Mouse (Mus musculus): ENCODE results near the gene Stard3. TPM values are rescaled to one million over a fixed set of nuclear protein-coding genes. Genes with fewer than 3 reads are reported as not detected.

Stard3 gene
- polyA plus RNA-seq, 1 experiment from 2014 or later: 41.5 TPM

- Histone ChIP-seq H3K36me3 (ENCODE audit: control insufficient read depth, insufficient read depth, low read length) (no peaks in the 10 kb centered on the region), H3K27me3 (ENCODE audit: control insufficient read depth, insufficient read depth, low read length) (no peaks in the 10 kb centered on the region), H3K27ac (ENCODE audit: low read depth, low read length) (no peak overlapping the region), H3K4me3 (ENCODE audit: low read depth, low read length) (no peak overlapping the region), H3K4me1 (ENCODE audit: control insufficient read depth, insufficient read depth, low read length) (no peaks in the 10 kb centered on the region), H3K9me3 (ENCODE audit: control insufficient read depth, low read length) (no peaks in the 10 kb centered on the region), H3K9ac (ENCODE audit: low read length) (no peak overlapping the region), H3K4me2 (no peak overlapping the region)
- DNase-seq (ENCODE audit: low spot score, missing footprints) (no peak), ATAC-seq (ENCODE audit: low FRiP score) (no peak)
- WGBS: 91% methylated on average over 5 of the region's 5 CpGs
These were observed 70.3 kb downstream of the Stard3 start for GRCm38 (mm10) chr11:98428436-98428835.

Other genes starting within 250 kb of the Stard3 start
- 23.4 and 24.9 TPM in 2 replicates for gene Fbxl20, start 208.0 kb upstream of the Stard3 start, polyA plus RNA-seq (2014; fragmentation: Nextera tagmentation; extraction: Ambion mirVana)
- gene Med1, start 165.1 kb upstream of the Stard3 start, polyA plus RNA-seq (2014; fragmentation: Nextera tagmentation; extraction: Ambion mirVana): 78.4 and 80.5 TPM in 2 replicates
- 11.1 and 12.1 TPM in 2 replicates for gene Cdk12, start 155.3 kb upstream of the Stard3 start, polyA plus RNA-seq (2014; fragmentation: Nextera tagmentation; extraction: Ambion mirVana)
- gene Neurod2, start 28.7 kb upstream of the Stard3 start, polyA plus RNA-seq (2014; fragmentation: Nextera tagmentation; extraction: Ambion mirVana): 0.15 and 0.17 TPM in 2 replicates
- 0.78 and 0.91 TPM in 2 replicates for gene Ppp1r1b, start 10.0 kb upstream of the Stard3 start, polyA plus RNA-seq (2014; fragmentation: Nextera tagmentation; extraction: Ambion mirVana)
- gene Tcap, start 25.4 kb downstream of the Stard3 start, polyA plus RNA-seq (2014; fragmentation: Nextera tagmentation; extraction: Ambion mirVana): not detected in 2 replicates
- gene Pnmt, start 28.1 kb downstream of the Stard3 start, polyA plus RNA-seq (2014; fragmentation: Nextera tagmentation; extraction: Ambion mirVana): not detected in 2 replicates
- gene Pgap3, start 42.1 kb downstream of the Stard3 start, polyA plus RNA-seq (2014; fragmentation: Nextera tagmentation; extraction: Ambion mirVana): 5.6 and 5.7 TPM in 2 replicates
- gene Erbb2, start 54.1 kb downstream of the Stard3 start, polyA plus RNA-seq (2014; fragmentation: Nextera tagmentation; extraction: Ambion mirVana): 14.8 TPM in 2 replicates
- gene Mien1, start 80.6 kb downstream of the Stard3 start, polyA plus RNA-seq (2014; fragmentation: Nextera tagmentation; extraction: Ambion mirVana): 145 and 158 TPM in 2 replicates
- 0.60 and 1.0 TPM in 2 replicates for gene Grb7, start 88.0 kb downstream of the Stard3 start, polyA plus RNA-seq (2014; fragmentation: Nextera tagmentation; extraction: Ambion mirVana)
- gene Ikzf3, start 187.7 kb downstream of the Stard3 start, polyA plus RNA-seq (2014; fragmentation: Nextera tagmentation; extraction: Ambion mirVana): 0.07 and 0.18 TPM in 2 replicates
- 0.23 and 0.26 TPM in 2 replicates for gene Zpbp2, start 192.7 kb downstream of the Stard3 start, polyA plus RNA-seq (2014; fragmentation: Nextera tagmentation; extraction: Ambion mirVana)
- 9.7 and 12.0 TPM in 2 replicates for gene Ormdl3, start 229.0 kb downstream of the Stard3 start, polyA plus RNA-seq (2014; fragmentation: Nextera tagmentation; extraction: Ambion mirVana)
- not detected in 2 replicates for gene Lrrc3c, start 239.9 kb downstream of the Stard3 start, polyA plus RNA-seq (2014; fragmentation: Nextera tagmentation; extraction: Ambion mirVana)

Measured in midbrain, embryonic 11.5 days (tissue).